Mouse (Mus musculus) lung, postnatal 10 days (tissue): ENCODE data around the gene Gpr68.

Experiments
- DNase-seq: peaks from one replicate; pipeline ENCODE4 v3.0.0; 2021

Gene Gpr68

GRCm38 (mm10) chr12:100867097-100867496, 40.9 kb downstream of the Gpr68 start:
- DNase-seq = no peak

DNA sequence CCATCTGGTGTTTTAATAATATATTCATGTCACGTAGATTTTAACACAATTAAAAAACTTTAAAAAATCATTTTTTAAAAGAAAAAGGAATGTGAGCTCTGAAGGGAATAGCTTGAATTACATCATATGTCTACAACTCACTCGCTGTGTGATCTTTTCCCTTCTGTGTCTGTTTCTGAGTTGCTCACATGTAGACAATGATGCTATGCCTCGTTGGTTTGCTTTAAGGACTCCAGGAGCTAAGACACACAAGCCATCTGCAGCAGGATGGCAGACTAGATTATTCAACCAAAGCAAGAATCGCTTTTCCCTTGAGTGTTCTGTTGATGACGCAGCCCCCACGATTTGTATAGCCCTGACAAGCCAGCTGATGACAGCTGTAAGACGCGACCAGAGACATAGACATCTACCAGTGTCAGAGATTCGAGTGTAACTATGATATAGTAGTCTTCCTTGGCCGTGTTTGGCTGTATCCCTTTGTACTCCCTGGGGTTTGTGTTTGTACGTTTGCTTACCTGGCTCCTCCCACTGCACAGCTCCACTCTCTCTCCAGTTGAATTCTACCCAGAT, 42.4 kb downstream of the Gpr68 start:
- DNase-seq = no peak

DNA sequence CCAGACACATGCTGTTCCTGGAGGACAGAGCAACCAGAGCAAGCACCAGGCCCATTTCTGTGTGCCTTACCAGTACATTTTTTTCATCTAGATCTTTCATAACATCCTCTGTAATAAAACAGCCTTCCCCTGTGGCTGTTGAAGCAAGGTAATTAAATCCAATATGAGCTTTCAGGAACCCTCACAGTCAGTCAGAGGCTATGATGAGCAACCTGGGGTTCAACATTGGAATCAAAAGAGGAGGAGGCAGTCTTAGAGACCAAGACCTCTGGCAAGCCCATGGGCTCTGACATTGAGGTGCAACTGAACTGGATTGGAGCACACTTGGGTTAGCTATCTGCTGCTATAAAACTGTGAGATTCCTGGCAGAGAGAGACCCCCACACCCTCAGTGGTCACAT, 42.9 kb downstream of the Gpr68 start:
- DNase-seq = no peak

GRCm38 (mm10) chr12:100862856-100863446, 45.0 kb downstream of the Gpr68 start:
- DNase-seq = no peak

DNA sequence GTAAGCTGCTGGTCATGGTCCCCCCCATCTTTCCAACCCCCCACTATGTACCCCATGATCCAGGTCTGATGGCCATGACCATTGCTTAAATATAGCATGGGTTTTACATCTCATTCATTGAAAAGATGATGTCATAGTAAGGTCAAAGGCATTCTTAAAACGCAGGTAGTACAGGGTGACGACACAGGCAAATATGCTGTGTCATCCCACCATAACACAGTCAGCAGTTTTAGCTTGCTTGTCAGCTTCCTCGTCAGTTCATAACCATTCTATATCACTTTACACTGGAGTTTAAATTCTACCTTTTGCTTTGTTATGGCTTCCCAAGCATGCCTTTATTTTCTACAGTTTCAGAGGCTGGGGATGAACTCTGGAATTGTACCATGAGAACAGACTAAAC, 45.7 kb downstream of the Gpr68 start:
- DNase-seq = no peak

GRCm38 (mm10) chr12:100857791-100858190, 50.2 kb downstream of the Gpr68 start:
- no peak for DNase-seq

DNA sequence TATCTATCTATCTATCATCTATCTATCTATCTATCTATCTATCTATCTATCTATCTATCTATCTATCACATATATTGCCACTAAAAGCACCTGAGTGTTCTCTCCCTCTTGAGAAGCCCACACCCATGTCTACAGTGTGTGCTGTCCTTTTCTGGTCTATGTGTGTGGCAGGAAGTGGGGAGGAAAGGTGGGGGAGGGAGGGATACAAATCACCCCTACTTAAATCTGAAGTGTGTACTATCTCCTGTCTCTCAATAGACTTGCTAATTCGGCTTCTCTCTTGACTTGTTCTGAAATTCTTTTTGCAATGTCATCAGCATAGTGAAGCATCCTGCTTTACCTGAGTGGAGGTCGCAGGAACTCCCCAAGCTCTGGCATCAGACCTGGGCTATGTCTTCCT, 51.7 kb downstream of the Gpr68 start:
- no peak for DNase-seq

DNA sequence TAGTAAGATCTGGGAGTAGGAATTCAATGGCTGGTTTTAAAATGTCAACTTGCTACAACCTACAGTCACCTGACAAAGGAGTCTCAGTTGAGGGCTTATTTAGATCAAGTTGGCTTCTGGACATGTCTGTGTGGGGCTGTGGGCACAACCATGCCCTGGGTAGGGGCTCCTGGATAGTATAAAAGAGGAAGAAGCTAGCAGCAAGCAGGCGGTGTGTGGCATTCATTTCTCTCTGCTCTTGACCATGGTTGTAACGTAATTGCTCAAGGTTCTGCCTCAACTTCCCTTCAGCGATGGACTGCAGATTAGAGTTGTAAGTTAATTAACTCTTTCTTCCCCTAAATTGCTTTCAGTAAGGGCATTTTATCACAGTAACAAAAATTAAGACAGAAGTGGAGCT, 55.6 kb downstream of the Gpr68 start:
- DNase-seq = no peak

- peak; percentile 62 for DNase-seq
These were observed 58.4 kb downstream of the Gpr68 start for GRCm38 (mm10) chr12:100849421-100850138.

- no peak for DNase-seq
These were observed 60.4 kb downstream of the Gpr68 start for GRCm38 (mm10) chr12:100847437-100848080.

- no peak for DNase-seq
These were observed 61.4 kb downstream of the Gpr68 start for GRCm38 (mm10) chr12:100846566-100846965.

GRCm38 (mm10) chr12:100845829-100846228, 62.2 kb downstream of the Gpr68 start:
- no peak for DNase-seq

DNA sequence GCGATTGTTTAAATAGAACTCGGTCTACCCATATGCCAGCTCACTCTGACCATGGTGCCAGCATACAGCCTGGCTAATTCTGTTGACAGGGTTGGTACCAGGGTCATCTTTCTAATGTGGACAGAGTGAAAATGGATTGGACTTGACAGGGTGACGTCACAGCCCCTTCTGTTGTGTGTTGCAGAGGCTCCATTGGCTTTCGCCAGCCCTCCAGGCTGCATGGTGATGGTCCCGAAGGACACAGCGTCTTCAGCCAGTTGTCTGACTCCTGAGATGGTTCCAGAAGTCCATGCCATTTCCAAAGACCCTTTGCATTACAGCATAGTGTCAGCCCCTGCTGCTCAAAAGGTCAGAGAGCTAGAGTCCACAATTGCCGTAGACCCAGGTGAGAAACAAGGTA, 63.5 kb downstream of the Gpr68 start:
- no peak for DNase-seq

DNA sequence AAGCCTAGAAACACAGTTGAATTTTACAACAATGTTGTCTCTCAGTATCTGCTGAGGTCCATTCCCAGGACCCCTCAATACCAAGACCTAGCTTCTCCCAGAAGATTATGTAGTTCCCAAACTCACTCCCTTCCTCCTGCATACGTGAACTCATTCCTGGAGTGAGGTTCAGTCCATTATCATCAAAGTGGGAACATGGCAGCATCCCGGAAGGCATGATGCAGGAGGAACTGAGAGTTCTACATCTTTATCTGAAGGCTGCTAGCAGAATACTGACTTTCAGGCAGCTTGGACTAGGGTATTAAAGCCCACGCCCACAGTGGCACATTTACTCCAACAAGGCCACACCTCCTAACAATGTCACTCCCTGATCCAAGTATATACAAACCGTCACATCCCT, 64.8 kb downstream of the Gpr68 start:
- no peak for DNase-seq

- DNase-seq = peak; percentile 89
These were observed 66.7 kb downstream of the Gpr68 start for GRCm38 (mm10) chr12:100841211-100841792.

GRCm38 (mm10) chr12:100839926-100840325, 68.1 kb downstream of the Gpr68 start:
- DNase-seq = no peak

- no peak for DNase-seq
These were observed 68.9 kb downstream of the Gpr68 start for GRCm38 (mm10) chr12:100839079-100839600.

DNA sequence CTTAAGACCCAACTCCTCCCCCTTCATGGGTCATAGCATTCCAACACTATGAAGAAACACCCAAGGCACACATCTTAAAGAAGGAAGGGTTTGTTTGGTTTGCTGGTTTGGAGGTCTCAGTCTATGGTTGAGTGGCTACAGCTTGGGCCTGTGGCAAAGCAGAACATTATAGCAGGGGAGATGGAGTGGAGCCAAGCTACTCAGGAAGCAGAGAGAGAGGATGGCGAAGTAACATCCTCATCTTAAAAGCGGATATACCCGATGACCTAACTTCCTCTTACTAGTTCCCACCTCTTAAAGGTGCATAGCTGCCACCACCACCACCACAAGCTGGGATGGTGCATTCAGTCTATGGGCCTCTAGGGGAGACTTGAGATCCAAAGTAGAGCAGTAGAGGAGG, 70.8 kb downstream of the Gpr68 start:
- DNase-seq = no peak

- DNase-seq = no peak
These were observed 76.2 kb downstream of the Gpr68 start for GRCm38 (mm10) chr12:100831629-100832325.

GRCm38 (mm10) chr12:100831021-100831420, 77.0 kb downstream of the Gpr68 start:
- no peak for DNase-seq
